Mouse (Mus musculus): ENCODE measurements at regions not wholly inside any gene's neighbourhood (a gene's known extent, or its start where the extent isn't known, plus 50 kb on each side); places are given as distances from the start of the nearest gene placed in this dataset.
"Not testable (repeated sequence)": the region's sequence is repeated elsewhere in the genome, so short reads cannot be mapped to it uniquely, and the experiment has no call there.

DNA sequence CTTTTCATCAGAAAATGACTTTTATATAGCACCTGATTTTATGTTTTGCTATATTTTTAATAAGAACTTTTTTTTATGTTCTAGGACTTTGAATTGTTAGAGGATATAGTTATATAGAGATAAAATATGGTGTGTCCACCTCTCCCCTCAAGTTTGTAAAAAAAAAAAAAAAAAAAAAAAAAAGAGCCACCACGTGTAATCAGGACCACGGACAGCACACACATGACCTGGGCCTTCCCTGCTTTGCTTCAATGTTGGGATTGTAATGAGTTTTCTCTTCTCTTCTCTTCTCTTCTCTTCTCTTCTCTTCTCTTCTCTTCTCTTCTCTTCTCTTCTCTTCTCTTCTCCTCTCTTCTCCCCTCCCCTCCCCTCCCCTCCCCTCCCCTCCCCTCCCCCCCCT is 78.5 kb downstream of the 1700010I14Rik start:
- whole genome bisulfite sequencing, result 9% methylated on average over 2 of the region's 2 CpGs
- not testable (repeated sequence) for H3K27me3 ChIP-seq (ENCODE audit: control insufficient read depth, insufficient read depth, low read length); H3K9me3 ChIP-seq (ENCODE audit: control insufficient read depth, low read length); H3K9ac ChIP-seq (ENCODE audit: low read length); H3K4me2 ChIP-seq (ENCODE audit: low read length); H3K4me1 ChIP-seq (ENCODE audit: control insufficient read depth in 2 of 2, insufficient read depth in 2 of 2, low read length in 2 of 2); ATAC-seq (ENCODE audit: insufficient number of reproducible peaks, insufficient read depth, low FRiP score, low read depth); H3K27ac ChIP-seq (replicated peaks in 1 of 2; ENCODE audit: control insufficient read depth in 1 of 2, insufficient read depth in 1 of 2, low read depth in 2 of 2, low read length in 2 of 2); H3K36me3 ChIP-seq (ENCODE audit: control insufficient read depth, insufficient read depth, low read length); H3K4me3 ChIP-seq (ENCODE audit: control insufficient read depth in 1 of 2, insufficient read depth in 1 of 2, low read depth in 1 of 2, low read length in 2 of 2)

- Histone ChIP-seq H3K4me2 (ENCODE audit: low read length) (no peak overlapping the region), H3K9ac (ENCODE audit: low read length) (no peak overlapping the region), H3K4me1 (ENCODE audit: control insufficient read depth in 2 of 2, insufficient read depth in 2 of 2, low read length in 2 of 2) (no peaks in the 10 kb centered on the region), H3K4me3 (ENCODE audit: control insufficient read depth in 1 of 2, insufficient read depth in 1 of 2, low read depth in 1 of 2, low read length in 2 of 2) (no peak overlapping the region), H3K27ac (replicated peaks in 1 of 2; ENCODE audit: control insufficient read depth in 1 of 2, insufficient read depth in 1 of 2, low read depth in 2 of 2, low read length in 2 of 2) (no peak overlapping the region), H3K27me3 (ENCODE audit: control insufficient read depth, insufficient read depth, low read length) (no peaks in the 10 kb centered on the region), H3K36me3 (ENCODE audit: control insufficient read depth, insufficient read depth, low read length) (no peaks in the 10 kb centered on the region), H3K9me3 (ENCODE audit: control insufficient read depth, low read length) (no peaks in the 10 kb centered on the region)
- no peak for ATAC-seq (ENCODE audit: insufficient number of reproducible peaks, insufficient read depth, low FRiP score, low read depth)
- 84% methylated on average over 5 of the region's 5 CpGs for WGBS
These were observed 80.9 kb downstream of the 1700010I14Rik start for GRCm38 (mm10) chr17:9068859-9069602.

- Histone ChIP-seq H3K4me2 (ENCODE audit: low read length) (no peak overlapping the region), H3K9me3 (ENCODE audit: control insufficient read depth, low read length) (peaks cover 15% of the 10 kb centered on the region; the same call in 1 of the 2 replicates), H3K27ac (replicated peaks in 1 of 2; ENCODE audit: control insufficient read depth in 1 of 2, insufficient read depth in 1 of 2, low read depth in 2 of 2, low read length in 2 of 2) (no peak overlapping the region), H3K9ac (ENCODE audit: low read length) (no peak overlapping the region), H3K27me3 (ENCODE audit: control insufficient read depth, insufficient read depth, low read length) (no peaks in the 10 kb centered on the region), H3K4me3 (ENCODE audit: control insufficient read depth in 1 of 2, insufficient read depth in 1 of 2, low read depth in 1 of 2, low read length in 2 of 2) (no peak overlapping the region), H3K36me3 (ENCODE audit: control insufficient read depth, insufficient read depth, low read length) (no peaks in the 10 kb centered on the region), H3K4me1 (ENCODE audit: control insufficient read depth in 2 of 2, insufficient read depth in 2 of 2, low read length in 2 of 2) (no peaks in the 10 kb centered on the region)
- WGBS, result 81% methylated on average over 5 of the region's 5 CpGs
- no peak for ATAC-seq (ENCODE audit: insufficient number of reproducible peaks, insufficient read depth, low FRiP score, low read depth)
These were observed 95.5 kb downstream of the 1700010I14Rik start for GRCm38 (mm10) chr17:9083629-9084028.

- 53% methylated on average over 8 of the region's 8 CpGs for WGBS
- Histone ChIP-seq H3K27me3 (ENCODE audit: control insufficient read depth, insufficient read depth, low read length) (no peaks in the 10 kb centered on the region), H3K4me2 (ENCODE audit: low read length) (no peak overlapping the region), H3K27ac (replicated peaks in 1 of 2; ENCODE audit: control insufficient read depth in 1 of 2, insufficient read depth in 1 of 2, low read depth in 2 of 2, low read length in 2 of 2) (no peak overlapping the region), H3K36me3 (ENCODE audit: control insufficient read depth, insufficient read depth, low read length) (no peaks in the 10 kb centered on the region), H3K9ac (ENCODE audit: low read length) (no peak overlapping the region), H3K4me3 (ENCODE audit: control insufficient read depth in 1 of 2, insufficient read depth in 1 of 2, low read depth in 1 of 2, low read length in 2 of 2) (no peak overlapping the region), H3K4me1 (ENCODE audit: control insufficient read depth in 2 of 2, insufficient read depth in 2 of 2, low read length in 2 of 2) (no peaks in the 10 kb centered on the region), H3K9me3 (ENCODE audit: control insufficient read depth, low read length) (no peaks in the 10 kb centered on the region)
- ATAC-seq (ENCODE audit: insufficient number of reproducible peaks, insufficient read depth, low FRiP score, low read depth), result no peak
These were observed 139.7 kb downstream of the 1700010I14Rik start for GRCm38 (mm10) chr17:9127866-9128265.

- H3K9ac ChIP-seq (ENCODE audit: low read length), result no peak overlapping the region
- 59% methylated on average over 6 of the region's 6 CpGs for WGBS
- H3K4me2 ChIP-seq (ENCODE audit: low read length), result no peak overlapping the region
- H3K4me3 ChIP-seq (ENCODE audit: control insufficient read depth in 1 of 2, insufficient read depth in 1 of 2, low read depth in 1 of 2, low read length in 2 of 2), result no peak overlapping the region
- no peaks in the 10 kb centered on the region for H3K27me3 ChIP-seq (ENCODE audit: control insufficient read depth, insufficient read depth, low read length)
- no peaks in the 10 kb centered on the region for H3K4me1 ChIP-seq (ENCODE audit: control insufficient read depth in 2 of 2, insufficient read depth in 2 of 2, low read length in 2 of 2)
- H3K9me3 ChIP-seq (ENCODE audit: control insufficient read depth, low read length), result no peaks in the 10 kb centered on the region
- no peaks in the 10 kb centered on the region for H3K36me3 ChIP-seq (ENCODE audit: control insufficient read depth, insufficient read depth, low read length)
- H3K27ac ChIP-seq (replicated peaks in 1 of 2; ENCODE audit: control insufficient read depth in 1 of 2, insufficient read depth in 1 of 2, low read depth in 2 of 2, low read length in 2 of 2), result no peak overlapping the region
- no peak for ATAC-seq (ENCODE audit: insufficient number of reproducible peaks, insufficient read depth, low FRiP score, low read depth)
These were observed 157.6 kb downstream of the 1700010I14Rik start for GRCm38 (mm10) chr17:9145605-9146223.

DNA sequence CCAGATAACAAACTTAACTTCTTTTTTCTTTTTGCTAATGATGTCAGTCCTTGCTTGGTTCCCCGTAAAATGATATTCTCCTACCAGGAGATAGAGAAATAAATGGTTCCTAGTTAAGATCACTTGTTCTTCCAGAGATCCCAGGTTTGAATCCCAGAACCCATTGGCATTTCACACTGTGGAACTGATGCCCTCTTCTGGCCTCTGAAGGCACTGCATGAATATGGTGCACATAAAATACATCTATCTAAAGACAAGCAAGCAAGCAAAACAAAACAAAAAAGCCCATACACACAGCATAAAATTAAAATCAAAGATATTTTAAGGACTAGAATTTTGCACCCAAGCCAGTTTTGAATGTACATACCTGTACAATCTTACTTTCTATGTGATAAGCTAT is 162.5 kb downstream of the 1700010I14Rik start:
- WGBS, result 86% methylated on average over 1 of the region's 1 CpGs

DNA sequence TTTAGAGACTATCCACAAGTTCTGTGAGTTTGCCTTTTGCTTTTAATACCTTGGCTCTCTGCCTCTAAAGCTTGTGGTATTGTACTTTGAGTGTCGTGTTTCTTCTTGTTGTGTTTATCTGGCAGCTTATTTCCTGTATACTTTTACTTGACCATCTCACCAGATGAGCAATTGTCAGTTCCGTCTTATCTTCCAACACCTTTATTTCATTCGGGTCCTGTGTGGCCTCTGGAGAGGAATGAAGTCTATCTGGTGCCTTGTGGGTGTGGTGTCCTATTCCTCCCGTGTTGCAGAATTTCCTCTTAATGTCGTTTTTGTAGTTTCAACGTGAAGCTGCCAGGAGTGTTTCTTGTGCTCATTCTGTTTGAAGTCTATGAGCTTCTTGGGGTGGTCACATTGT is 174.0 kb downstream of the 1700010I14Rik start:
- no peaks in the 10 kb centered on the region for H3K36me3 ChIP-seq (ENCODE audit: control insufficient read depth, insufficient read depth, low read length)
- H3K9me3 ChIP-seq (ENCODE audit: control insufficient read depth, low read length), result no peaks in the 10 kb centered on the region
- H3K9ac ChIP-seq (ENCODE audit: low read length), result no peak overlapping the region
- WGBS, result 64% methylated on average over 6 of the region's 6 CpGs
- H3K27ac ChIP-seq (replicated peaks in 1 of 2; ENCODE audit: control insufficient read depth in 1 of 2, insufficient read depth in 1 of 2, low read depth in 2 of 2, low read length in 2 of 2), result no peak overlapping the region
- peaks cover 0 to 3% of the 10 kb centered on the region in 2 experiments; a peak in 2 of 4 replicates for H3K4me1 ChIP-seq (ENCODE audit: control insufficient read depth in 2 of 2, insufficient read depth in 2 of 2, low read length in 2 of 2)
- no peak overlapping the region for H3K4me2 ChIP-seq (ENCODE audit: low read length)
- ATAC-seq (ENCODE audit: insufficient number of reproducible peaks, insufficient read depth, low FRiP score, low read depth), result no peak
- H3K4me3 ChIP-seq (ENCODE audit: control insufficient read depth in 1 of 2, insufficient read depth in 1 of 2, low read depth in 1 of 2, low read length in 2 of 2), result no peak overlapping the region
- no peaks in the 10 kb centered on the region; the same call in 1 of the 2 replicates for H3K27me3 ChIP-seq (ENCODE audit: control insufficient read depth, insufficient read depth, low read length)

More for the DNA sequence above, 162.5 kb downstream of the 1700010I14Rik start:
- H3K4me1 ChIP-seq (ENCODE audit: control insufficient read depth in 2 of 2, insufficient read depth in 2 of 2, low read length in 2 of 2), result no peaks in the 10 kb centered on the region
- H3K4me2 ChIP-seq (ENCODE audit: low read length), result no peak overlapping the region
- no peaks in the 10 kb centered on the region for H3K9me3 ChIP-seq (ENCODE audit: control insufficient read depth, low read length)
- H3K9ac ChIP-seq (ENCODE audit: low read length), result no peak overlapping the region
- H3K27me3 ChIP-seq (ENCODE audit: control insufficient read depth, insufficient read depth, low read length), result no peaks in the 10 kb centered on the region
- H3K4me3 ChIP-seq (ENCODE audit: control insufficient read depth in 1 of 2, insufficient read depth in 1 of 2, low read depth in 1 of 2, low read length in 2 of 2), result no peak overlapping the region
- no peak overlapping the region for H3K27ac ChIP-seq (replicated peaks in 1 of 2; ENCODE audit: control insufficient read depth in 1 of 2, insufficient read depth in 1 of 2, low read depth in 2 of 2, low read length in 2 of 2)
- H3K36me3 ChIP-seq (ENCODE audit: control insufficient read depth, insufficient read depth, low read length), result no peaks in the 10 kb centered on the region
- ATAC-seq (ENCODE audit: insufficient number of reproducible peaks, insufficient read depth, low FRiP score, low read depth), result no peak
